Mouse (Mus musculus) spleen, postnatal 10 days (tissue): ENCODE measurements around the gene Shisal2a.

ENCODE experiments used
- DNase-seq, 2 experiments: peaks; one replicate each; pipeline ENCODE4 v3.0.0; 2021 to 2022; ENCODE audit warnings: low spot score in 2 of 2

Shisal2a gene

GRCm38 (mm10) chr4:108383183-108383714 lies at the start of gene Shisal2a:
Gene Shisal2a, minus strand, starts transcription at chr4:108383349.
- peak in 1 of 2 experiments; percentile 21 for DNase-seq

GRCm38 (mm10) chr4:108431561-108431936 lies 48.4 kb upstream of the Shisal2a start:
- no peak for DNase-seq

- no peak for DNase-seq
Measured at GRCm38 (mm10) chr4:108430656-108431560, 47.8 kb upstream of the Shisal2a start.

GRCm38 (mm10) chr4:108428341-108428721 lies 45.2 kb upstream of the Shisal2a start:
- no peak for DNase-seq

GRCm38 (mm10) chr4:108427719-108428340 lies 44.7 kb upstream of the Shisal2a start:
- DNase-seq: no peak

- DNase-seq: no peak
Measured at GRCm38 (mm10) chr4:108424587-108424986, 41.4 kb upstream of the Shisal2a start.

GRCm38 (mm10) chr4:108407621-108408020 lies 24.5 kb upstream of the Shisal2a start:
- DNase-seq: no peak

- no peak for DNase-seq
Measured at GRCm38 (mm10) chr4:108406861-108407401, 23.8 kb upstream of the Shisal2a start, which contains the start of gene Gpx7. Gene Gpx7, minus strand, starts transcription at chr4:108406961.

GRCm38 (mm10) chr4:108406138-108406860 lies 23.1 kb upstream of the Shisal2a start:
- peak; percentile 11 to 37 for DNase-seq

- no peak for DNase-seq
Measured at GRCm38 (mm10) chr4:108405766-108406137, 22.6 kb upstream of the Shisal2a start.

GRCm38 (mm10) chr4:108403861-108404635 lies 20.9 kb upstream of the Shisal2a start:
- no peak for DNase-seq

- no peak for DNase-seq
Measured at GRCm38 (mm10) chr4:108400395-108400794, 17.2 kb upstream of the Shisal2a start.

GRCm38 (mm10) chr4:108394236-108394635 lies 11.1 kb upstream of the Shisal2a start:
- DNase-seq: no peak

- DNase-seq: no peak
Measured at GRCm38 (mm10) chr4:108392558-108392957, 9.4 kb upstream of the Shisal2a start.

- no peak for DNase-seq
Measured at GRCm38 (mm10) chr4:108391124-108391523, 8.0 kb upstream of the Shisal2a start.

GRCm38 (mm10) chr4:108388741-108389140 lies 5.6 kb upstream of the Shisal2a start:
- DNase-seq: no peak

- DNase-seq: peak; percentile 6 to 35
Measured at GRCm38 (mm10) chr4:108387681-108388253, 4.6 kb upstream of the Shisal2a start.

- DNase-seq: no peak
Measured at GRCm38 (mm10) chr4:108387106-108387505, 4.0 kb upstream of the Shisal2a start.

- no peak for DNase-seq
Measured at GRCm38 (mm10) chr4:108386087-108386486, 2.9 kb upstream of the Shisal2a start.

GRCm38 (mm10) chr4:108380146-108380545 lies 3.0 kb downstream of the Shisal2a start:
- DNase-seq: no peak

- DNase-seq: no peak
Measured at GRCm38 (mm10) chr4:108379476-108379875, 3.7 kb downstream of the Shisal2a start.
